Mouse (Mus musculus): ENCODE results near the gene Acmsd. TPM values are rescaled to one million over a fixed set of nuclear protein-coding genes. Genes with fewer than 3 reads are reported as not detected.

The Acmsd gene
- 0.47 and 0.64 TPM in 2 replicates for polyA plus RNA-seq (2012; rRNA removed)

GRCm38 (mm10) chr1:127729096-127729495 lies at the start of gene Acmsd:
TSS of gene Acmsd (plus strand) at chr1:127729413.

GRCm38 (mm10) chr1:127679498-127680133 lies 49.6 kb upstream of the Acmsd start, which contains the start of gene Tmem163:
TSS of gene Tmem163 (minus strand) at chr1:127679548.

GRCm38 (mm10) chr1:127773803-127774500 lies 44.7 kb downstream of the Acmsd start, which contains the start of gene Ccnt2:
TSS of gene Ccnt2 (plus strand) at chr1:127774164.

Other genes starting within 250 kb of the Acmsd start
- gene Tmem163, start 49.9 kb upstream of the Acmsd start, polyA plus RNA-seq (2012; rRNA removed): 24.6 and 26.8 TPM in 2 replicates
- gene Ccnt2, start 44.8 kb downstream of the Acmsd start, polyA plus RNA-seq (2012; rRNA removed): 40.6 and 76.2 TPM in 2 replicates
- gene Map3k19, start 125.6 kb downstream of the Acmsd start, polyA plus RNA-seq (2012; rRNA removed): 0.06 and 0.10 TPM in 2 replicates
- 16.6 and 17.4 TPM in 2 replicates for gene Rab3gap1, start 139.4 kb downstream of the Acmsd start, polyA plus RNA-seq (2012; rRNA removed)

Measured in central nervous system, embryonic 11.5 days (tissue).